Mouse (Mus musculus): ENCODE data around the gene Trex1. TPM values are rescaled to one million over a fixed set of nuclear protein-coding genes. Genes with fewer than 3 reads are reported as not detected.

The Trex1 gene
- polyA plus RNA-seq, 1 experiment from 2014 or later = 12.8 TPM

GRCm38 (mm10) chr9:109081749-109082123 is 22.2 kb upstream of the Trex1 start:
- no peak for DNase-seq (ENCODE audit: low spot score)
- H3K36me3 ChIP-seq (ENCODE audit: control insufficient read depth, insufficient read depth, low read length) = peaks cover 20% of the 10 kb centered on the region
- ATAC-seq (replicated peaks; ENCODE audit: low FRiP score, low TSS enrichment, low read depth) = no peak
- H3K27ac ChIP-seq (ENCODE audit: low read depth) = peak overlapping the region; percentile 36; the same call in 1 of the 2 replicates
- WGBS = 4% methylated on average over 11 of the region's 11 CpGs
- peaks cover 20% of the 10 kb centered on the region for H3K4me1 ChIP-seq (replicated peaks; ENCODE audit: control insufficient read depth, insufficient read depth, low read length)
- peak overlapping the region; percentile 77 for H3K4me3 ChIP-seq (ENCODE audit: low read depth, low read length)
- H3K4me2 ChIP-seq (ENCODE audit: low read length) = peak overlapping the region; percentile 87
- H3K9me3 ChIP-seq (ENCODE audit: control insufficient read depth, low read length) = no peaks in the 10 kb centered on the region
- H3K27me3 ChIP-seq (replicated peaks; ENCODE audit: control insufficient read depth, insufficient read depth, low read length) = no peaks in the 10 kb centered on the region
- H3K9ac ChIP-seq (ENCODE audit: low read length) = peak overlapping the region; percentile 68

DNA sequence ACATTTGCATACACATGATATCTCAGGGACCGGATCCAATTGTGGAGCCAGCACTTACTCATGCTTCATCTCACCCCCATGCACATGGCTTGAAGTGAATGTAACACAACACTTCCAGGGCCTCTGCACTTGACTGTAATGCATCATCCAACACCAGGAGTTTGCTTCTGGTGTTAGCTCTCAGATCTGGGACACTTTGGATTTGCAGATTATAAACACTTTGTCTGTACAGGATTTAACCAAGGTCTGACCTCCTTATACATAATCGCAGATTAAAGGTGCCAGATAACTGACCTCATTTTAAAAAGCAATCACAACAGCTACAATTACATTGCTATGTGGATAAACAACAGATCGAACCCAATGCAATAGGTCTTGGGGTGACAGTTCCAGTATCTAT is 21.0 kb upstream of the Trex1 start:
- Histone ChIP-seq H3K4me3 (ENCODE audit: low read depth, low read length) (no peak overlapping the region), H3K27ac (ENCODE audit: low read depth) (no peak overlapping the region), H3K27me3 (replicated peaks; ENCODE audit: control insufficient read depth, insufficient read depth, low read length) (no peaks in the 10 kb centered on the region), H3K4me1 (replicated peaks; ENCODE audit: control insufficient read depth, insufficient read depth, low read length) (peaks cover 20% of the 10 kb centered on the region), H3K9ac (ENCODE audit: low read length) (no peak overlapping the region), H3K9me3 (ENCODE audit: control insufficient read depth, low read length) (no peaks in the 10 kb centered on the region), H3K4me2 (ENCODE audit: low read length) (no peak overlapping the region), H3K36me3 (ENCODE audit: control insufficient read depth, insufficient read depth, low read length) (peaks cover 20% of the 10 kb centered on the region)
- ATAC-seq (replicated peaks; ENCODE audit: low FRiP score, low TSS enrichment, low read depth) (no peak), DNase-seq (ENCODE audit: low spot score) (no peak)
- 95% methylated on average over 3 of the region's 3 CpGs for WGBS

DNA sequence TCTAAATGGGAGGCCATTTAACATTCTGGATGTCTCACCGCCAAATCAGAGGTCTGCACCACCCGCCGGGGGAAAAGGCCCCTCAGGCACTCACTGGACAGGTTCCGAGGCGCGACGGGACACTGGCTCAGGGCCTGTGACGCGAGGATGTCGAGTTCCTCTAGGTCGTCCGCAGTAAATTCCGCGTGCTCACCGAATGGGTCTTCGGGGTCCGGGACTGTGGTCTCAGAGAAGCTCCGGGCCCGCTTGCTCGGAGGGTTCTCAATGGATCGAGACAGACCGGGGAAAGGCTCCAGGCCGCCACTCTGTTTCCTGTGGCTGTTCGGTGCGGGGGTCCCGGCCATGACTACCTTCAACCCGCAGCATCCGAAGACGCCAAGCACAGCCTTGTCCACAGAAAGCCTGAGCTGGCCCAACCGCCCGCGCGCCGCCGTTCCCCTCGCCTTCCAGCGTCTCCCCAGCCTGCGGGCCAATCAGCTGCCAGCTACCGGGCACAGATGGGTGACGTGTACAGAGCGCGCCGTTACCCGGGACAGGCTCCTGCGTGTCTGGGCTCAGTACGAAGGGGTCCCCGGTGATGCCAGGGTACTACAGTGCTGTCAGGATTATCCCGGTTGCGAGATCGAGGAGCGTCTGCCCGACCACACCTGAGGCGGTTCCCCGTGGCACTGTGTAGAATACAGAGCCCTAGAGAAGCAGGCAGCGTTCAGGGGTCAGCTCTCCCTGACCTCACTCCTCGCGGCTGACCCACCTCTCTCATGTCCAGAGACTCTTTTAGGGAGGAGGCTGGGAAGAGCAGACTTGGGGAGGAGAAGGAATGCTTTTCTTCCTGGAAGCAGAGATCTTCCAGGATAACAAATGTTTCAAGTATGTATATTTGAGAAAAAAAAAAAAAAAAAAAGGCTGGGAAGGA is 14.4 kb upstream of the Trex1 start, which contains the start of gene Atrip:
TSS of gene Atrip (minus strand) at position 464 of the 913 bp plus-strand sequence.
- no peaks in the 10 kb centered on the region for H3K9me3 ChIP-seq (ENCODE audit: control insufficient read depth, low read length)
- WGBS = under 1% methylated on average over 57 of the region's 57 CpGs
- peaks cover 12% of the 10 kb centered on the region for H3K4me1 ChIP-seq (replicated peaks; ENCODE audit: control insufficient read depth, insufficient read depth, low read length)
- H3K4me2 ChIP-seq (ENCODE audit: low read length) = peak within 1 kb of the TSS; percentile 74
- peak within 1 kb of the TSS; percentile 88 for H3K4me3 ChIP-seq (ENCODE audit: low read depth, low read length)
- DNase-seq (ENCODE audit: low spot score) (peak; percentile 96), ATAC-seq (replicated peaks; ENCODE audit: low FRiP score, low TSS enrichment, low read depth) (peak; percentile 98)
- H3K27ac ChIP-seq (ENCODE audit: low read depth) = peak within 1 kb of the TSS; percentile 64; the same call in 1 of the 2 replicates
- H3K9ac ChIP-seq (ENCODE audit: low read length) = peak within 1 kb of the TSS; percentile 80
- peaks cover 39% of the 10 kb centered on the region for H3K36me3 ChIP-seq (ENCODE audit: control insufficient read depth, insufficient read depth, low read length)
- no peaks in the 10 kb centered on the region for H3K27me3 ChIP-seq (replicated peaks; ENCODE audit: control insufficient read depth, insufficient read depth, low read length)

DNA sequence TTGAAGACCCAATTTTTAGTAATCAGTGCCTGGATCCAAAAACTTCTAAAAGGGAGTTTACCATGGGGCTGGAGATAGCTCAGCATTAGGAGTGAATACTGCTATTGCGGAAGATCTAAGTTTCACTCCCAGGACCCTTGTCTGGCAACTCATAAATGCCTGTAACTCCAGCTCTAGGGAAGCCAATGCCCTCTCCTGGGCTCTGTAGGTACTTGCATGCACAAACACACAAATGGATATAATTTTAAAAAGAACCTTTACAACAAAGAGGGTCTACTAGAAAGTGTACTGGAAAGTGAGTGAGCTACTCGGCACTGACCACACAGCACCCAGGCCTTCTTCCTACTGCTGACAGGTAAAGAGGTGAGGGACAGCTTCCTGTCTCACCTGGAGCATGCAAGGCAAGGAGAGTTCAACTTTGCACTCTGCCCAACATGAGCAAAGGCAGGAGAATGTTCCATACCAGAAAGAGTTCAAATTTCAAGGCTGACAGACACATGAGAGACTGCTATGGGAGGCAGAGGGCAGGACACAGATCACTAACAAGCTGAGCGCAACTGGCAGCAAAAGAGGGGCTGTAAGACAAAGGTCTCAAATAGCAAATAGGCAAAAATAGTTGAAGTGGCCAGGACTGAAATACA is 8.7 kb upstream of the Trex1 start:
- Histone ChIP-seq H3K9ac (ENCODE audit: low read length) (no peak overlapping the region), H3K4me2 (ENCODE audit: low read length) (no peak overlapping the region), H3K4me3 (ENCODE audit: low read depth, low read length) (no peak overlapping the region), H3K4me1 (replicated peaks; ENCODE audit: control insufficient read depth, insufficient read depth, low read length) (peaks cover 7% of the 10 kb centered on the region), H3K27me3 (replicated peaks; ENCODE audit: control insufficient read depth, insufficient read depth, low read length) (no peaks in the 10 kb centered on the region), H3K9me3 (ENCODE audit: control insufficient read depth, low read length) (no peaks in the 10 kb centered on the region), H3K27ac (ENCODE audit: low read depth) (no peak overlapping the region), H3K36me3 (ENCODE audit: control insufficient read depth, insufficient read depth, low read length) (peaks cover 89% of the 10 kb centered on the region)
- ATAC-seq (replicated peaks; ENCODE audit: low FRiP score, low TSS enrichment, low read depth) (no peak), DNase-seq (ENCODE audit: low spot score) (no peak)
- WGBS = 94% methylated on average over 3 of the region's 3 CpGs

- ATAC-seq (replicated peaks; ENCODE audit: low FRiP score, low TSS enrichment, low read depth) (no peak), DNase-seq (ENCODE audit: low spot score) (no peak)
- Histone ChIP-seq H3K27me3 (replicated peaks; ENCODE audit: control insufficient read depth, insufficient read depth, low read length) (no peaks in the 10 kb centered on the region), H3K9ac (ENCODE audit: low read length) (no peak overlapping the region), H3K36me3 (ENCODE audit: control insufficient read depth, insufficient read depth, low read length) (peaks cover 73% of the 10 kb centered on the region), H3K4me3 (ENCODE audit: low read depth, low read length) (no peak overlapping the region), H3K4me1 (replicated peaks; ENCODE audit: control insufficient read depth, insufficient read depth, low read length) (peaks cover 6% of the 10 kb centered on the region), H3K4me2 (ENCODE audit: low read length) (no peak overlapping the region), H3K9me3 (ENCODE audit: control insufficient read depth, low read length) (no peaks in the 10 kb centered on the region), H3K27ac (ENCODE audit: low read depth) (no peak overlapping the region)
- WGBS = 85% methylated on average over 5 of the region's 5 CpGs
Observed at GRCm38 (mm10) chr9:109060898-109061295, 1.4 kb upstream of the Trex1 start.

GRCm38 (mm10) chr9:109060184-109060897 is 807 bp upstream of the Trex1 start:
- H3K9me3 ChIP-seq (ENCODE audit: control insufficient read depth, low read length) = no peaks in the 10 kb centered on the region
- no peak overlapping the region for H3K27ac ChIP-seq (ENCODE audit: low read depth)
- H3K4me2 ChIP-seq (ENCODE audit: low read length) = no peak overlapping the region
- H3K4me1 ChIP-seq (replicated peaks; ENCODE audit: control insufficient read depth, insufficient read depth, low read length) = peaks cover 8% of the 10 kb centered on the region
- no peaks in the 10 kb centered on the region for H3K27me3 ChIP-seq (replicated peaks; ENCODE audit: control insufficient read depth, insufficient read depth, low read length)
- no peak overlapping the region for H3K9ac ChIP-seq (ENCODE audit: low read length)
- no peak overlapping the region for H3K4me3 ChIP-seq (ENCODE audit: low read depth, low read length)
- WGBS = 91% methylated on average over 16 of the region's 16 CpGs
- ATAC-seq (replicated peaks; ENCODE audit: low FRiP score, low TSS enrichment, low read depth) = no peak
- DNase-seq (ENCODE audit: low spot score) = no peak
- H3K36me3 ChIP-seq (ENCODE audit: control insufficient read depth, insufficient read depth, low read length) = peaks cover 68% of the 10 kb centered on the region

DNA sequence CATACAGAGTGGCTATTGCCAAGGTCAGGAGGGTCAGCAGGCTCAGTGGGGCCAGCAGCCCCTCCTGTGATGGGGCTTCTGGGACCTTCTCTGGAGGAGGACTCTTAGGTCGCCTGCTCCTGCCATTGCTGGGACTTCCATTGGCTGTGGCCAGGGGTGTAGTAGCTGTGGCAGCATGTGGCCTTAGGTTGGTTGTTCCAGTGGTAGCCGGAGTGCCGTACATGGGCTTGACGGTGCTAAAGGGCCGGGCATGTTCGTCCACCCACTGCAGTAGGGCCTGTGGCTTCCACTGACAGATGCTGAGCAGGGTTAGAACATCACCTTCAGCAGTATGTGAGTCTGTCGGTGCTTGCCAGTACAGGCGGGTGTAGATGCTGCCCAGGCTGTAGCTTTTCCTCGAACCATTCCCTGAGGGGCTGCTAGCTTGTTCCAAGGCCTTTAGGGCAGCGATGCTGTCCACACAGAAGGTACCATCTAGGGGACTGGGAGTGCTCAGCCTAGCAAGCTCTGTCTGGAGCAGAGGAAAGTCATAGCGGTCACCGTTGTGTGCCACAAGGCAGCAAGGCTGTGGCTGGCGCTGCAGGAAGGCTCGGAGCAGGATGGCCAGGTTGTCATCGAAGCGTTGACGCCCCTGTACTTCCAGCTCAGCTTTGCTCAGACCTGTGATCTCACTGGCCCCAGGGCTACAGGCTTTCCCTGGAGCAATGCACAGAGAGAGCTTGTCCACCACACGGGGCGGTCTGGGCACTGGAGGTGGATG is 1.3 kb downstream of the Trex1 start:
- WGBS = 93% methylated on average over 19 of the region's 19 CpGs
- DNase-seq (ENCODE audit: low spot score) = no peak
- peaks cover 46% of the 10 kb centered on the region for H3K36me3 ChIP-seq (ENCODE audit: control insufficient read depth, insufficient read depth, low read length)

GRCm38 (mm10) chr9:109057543-109057942 is 2.0 kb downstream of the Trex1 start:
- H3K36me3 ChIP-seq (ENCODE audit: control insufficient read depth, insufficient read depth, low read length) = peaks cover 46% of the 10 kb centered on the region
- H3K4me2 ChIP-seq (ENCODE audit: low read length) = no peak overlapping the region

More for the DNA sequence above, 1.3 kb downstream of the Trex1 start:
- Histone ChIP-seq H3K9ac (ENCODE audit: low read length) (no peak overlapping the region; the same call in 1 of the 2 replicates), H3K4me2 (ENCODE audit: low read length) (peak overlapping the region; percentile 52), H3K4me3 (ENCODE audit: low read depth, low read length) (no peak overlapping the region), H3K4me1 (replicated peaks; ENCODE audit: control insufficient read depth, insufficient read depth, low read length) (peaks cover 13% of the 10 kb centered on the region), H3K27ac (ENCODE audit: low read depth) (peak overlapping the region; percentile 85; the same call in 1 of the 2 replicates), H3K9me3 (ENCODE audit: control insufficient read depth, low read length) (no peaks in the 10 kb centered on the region), H3K27me3 (replicated peaks; ENCODE audit: control insufficient read depth, insufficient read depth, low read length) (no peaks in the 10 kb centered on the region)
- no peak for ATAC-seq (replicated peaks; ENCODE audit: low FRiP score, low TSS enrichment, low read depth)

More at GRCm38 (mm10) chr9:109057543-109057942, 2.0 kb downstream of the Trex1 start:
- DNase-seq (ENCODE audit: low spot score) = no peak
- H3K4me1 ChIP-seq (replicated peaks; ENCODE audit: control insufficient read depth, insufficient read depth, low read length) = peaks cover 13% of the 10 kb centered on the region
- 92% methylated on average over 5 of the region's 5 CpGs for WGBS
- no peaks in the 10 kb centered on the region for H3K9me3 ChIP-seq (ENCODE audit: control insufficient read depth, low read length)
- no peaks in the 10 kb centered on the region for H3K27me3 ChIP-seq (replicated peaks; ENCODE audit: control insufficient read depth, insufficient read depth, low read length)
- ATAC-seq (replicated peaks; ENCODE audit: low FRiP score, low TSS enrichment, low read depth) = no peak
- H3K27ac ChIP-seq (ENCODE audit: low read depth) = no peak overlapping the region
- no peak overlapping the region for H3K4me3 ChIP-seq (ENCODE audit: low read depth, low read length)
- no peak overlapping the region for H3K9ac ChIP-seq (ENCODE audit: low read length)
